Mouse (Mus musculus) intestine, embryonic 16.5 days (tissue): Measurements from ENCODE around the gene Gpatch8. TPM values are rescaled to one million over a fixed set of nuclear protein-coding genes. Genes with fewer than 3 reads are reported as not detected.

ENCODE experiments used
- ATAC-seq: fragments of 200-750 bp; cut with Nextera tagmentation; 2 replicates; pipeline ENCODE4 v1.8.0; 2017; ENCODE audit warnings: moderate TSS enrichment, moderate library complexity
- H3K27ac ChIP-seq: fragments of 300-500 bp; sonication (generic); 2 replicates; pipeline ENCODE4 v1.5.1; 2014; ENCODE audit warnings: mild to moderate bottlenecking, low read length
- H3K27me3 ChIP-seq: fragments of 300-500 bp; sonication (generic); replicated peaks from 2 replicates; pipeline ENCODE4 v1.6.1; 2014; ENCODE audit warnings: low read length, control low read depth, mixed read lengths; ENCODE audit not compliant: control insufficient read depth, insufficient read depth
- H3K36me3 ChIP-seq: fragments of 300-500 bp; sonication (generic); 2 replicates; pipeline ENCODE4 v1.6.1; 2014; ENCODE audit warnings: low read length, control low read depth; ENCODE audit not compliant: control insufficient read depth, insufficient read depth
- H3K4me1 ChIP-seq: fragments of 300-500 bp; sonication (generic); 2 replicates; pipeline ENCODE4 v1.6.1; 2014; ENCODE audit warnings: low read length, control low read depth, mixed read lengths; ENCODE audit not compliant: control insufficient read depth, insufficient read depth
- H3K4me2 ChIP-seq: fragments of 300-500 bp; sonication (generic); 2 replicates; pipeline ENCODE4 v1.6.1; 2014; ENCODE audit warnings: low read depth, low read length, control low read depth
- H3K4me3 ChIP-seq: fragments of 300-500 bp; sonication (generic); 2 replicates; pipeline ENCODE4 v1.5.1; 2014; ENCODE audit warnings: mild to moderate bottlenecking, low read length
- H3K9ac ChIP-seq: fragments of 300-500 bp; sonication (generic); 2 replicates; pipeline ENCODE4 v1.6.1; 2014; ENCODE audit warnings: low read depth, low read length
- H3K9me3 ChIP-seq: fragments of 300-500 bp; sonication (generic); 2 replicates; pipeline ENCODE4 v1.6.1; 2016; ENCODE audit warnings: low read length, control low read depth; ENCODE audit not compliant: control insufficient read depth
- WGBS: fragments of 180-500 bp; shearing (Covaris S2); extraction: QIAGEN DNeasy Blood & Tissue Kit; methylation state at CpG from one replicate; pipeline ENCODE4 v1.1.7; 2014; 5-methylcytosine and 5-hydroxymethylcytosine counted together
- polyA plus RNA-seq: library from polyadenylated mRNA; unstranded; fragments of >200 nt; fragmentation: Nextera tagmentation; extraction: Ambion mirVana; gene quantifications from 2 replicates; pipeline ENCODE4 v1.2.1, GENCODE M21; 2015

The Gpatch8 gene
- 31.7 and 34.5 TPM in 2 replicates for polyA plus RNA-seq

- under 1% methylated on average over 48 of the region's 55 CpGs for WGBS
- peak; percentile 92 for ATAC-seq
- Histone ChIP-seq H3K4me1 (peaks cover 19% of the 10 kb centered on the region), H3K27ac (peak within 1 kb of the TSS; percentile 87), H3K36me3 (no peaks in the 10 kb centered on the region), H3K27me3 (no peaks in the 10 kb centered on the region), H3K4me2 (peak within 1 kb of the TSS; percentile 72), H3K9me3 (no peaks in the 10 kb centered on the region), H3K4me3 (peak within 1 kb of the TSS; percentile 89), H3K9ac (peak within 1 kb of the TSS; percentile 96)
Measured at GRCm38 (mm10) chr11:102556031-102556715, at the start of gene Gpatch8. Gene Gpatch8 (minus strand): TSS chr11:102556392.

- peak overlapping the region; percentile 77 for H3K9ac ChIP-seq
- no peaks in the 10 kb centered on the region for H3K36me3 ChIP-seq
- H3K27me3 ChIP-seq: peaks cover 9% of the 10 kb centered on the region
- ATAC-seq: peak; percentile 29
- WGBS: under 1% methylated on average over 74 of the region's 74 CpGs
- H3K4me2 ChIP-seq: peak overlapping the region; percentile 78
- peaks cover 12% of the 10 kb centered on the region for H3K4me1 ChIP-seq
- peak overlapping the region; percentile 95 for H3K27ac ChIP-seq
- H3K4me3 ChIP-seq: peak overlapping the region; percentile 72
- no peaks in the 10 kb centered on the region for H3K9me3 ChIP-seq
Measured at GRCm38 (mm10) chr11:102604777-102605552, 48.8 kb upstream of the Gpatch8 start.

GRCm38 (mm10) chr11:102604010-102604584, 47.9 kb upstream of the Gpatch8 start, which contains the start of gene Fzd2:
Gene Fzd2 (plus strand): TSS chr11:102604396.
- peak within 1 kb of the TSS; percentile 77 for H3K9ac ChIP-seq
- peak within 1 kb of the TSS; percentile 78 for H3K4me2 ChIP-seq
- WGBS: under 1% methylated on average over 27 of the region's 31 CpGs
- peak; percentile 91 for ATAC-seq
- H3K27ac ChIP-seq: peak within 1 kb of the TSS; percentile 95
- peaks cover 10% of the 10 kb centered on the region for H3K4me1 ChIP-seq
- peak within 1 kb of the TSS; percentile 72 for H3K4me3 ChIP-seq
- H3K9me3 ChIP-seq: no peaks in the 10 kb centered on the region
- H3K27me3 ChIP-seq: peaks cover 9% of the 10 kb centered on the region
- no peaks in the 10 kb centered on the region for H3K36me3 ChIP-seq

GRCm38 (mm10) chr11:102603496-102603850, 47.3 kb upstream of the Gpatch8 start:
- Histone ChIP-seq H3K27me3 (peaks cover 9% of the 10 kb centered on the region), H3K36me3 (no peaks in the 10 kb centered on the region), H3K27ac (peak overlapping the region; percentile 91), H3K4me1 (peaks cover 7% of the 10 kb centered on the region), H3K4me3 (peak overlapping the region; percentile 72), H3K9me3 (no peaks in the 10 kb centered on the region), H3K4me2 (peak overlapping the region; percentile 78), H3K9ac (peak overlapping the region; percentile 63)
- peak; percentile 54; the same call in 1 of the 2 replicates for ATAC-seq
- WGBS: under 1% methylated on average over 10 of the region's 10 CpGs

- peak overlapping the region; percentile 63 for H3K9ac ChIP-seq
- peaks cover 5% of the 10 kb centered on the region for H3K4me1 ChIP-seq
- ATAC-seq: no peak
- no peaks in the 10 kb centered on the region for H3K9me3 ChIP-seq
- peaks cover 9% of the 10 kb centered on the region for H3K27me3 ChIP-seq
- WGBS: 10% methylated on average over 13 of the region's 13 CpGs
- H3K27ac ChIP-seq: peak overlapping the region; percentile 91
- no peaks in the 10 kb centered on the region for H3K36me3 ChIP-seq
- H3K4me3 ChIP-seq: peak overlapping the region; percentile 72
- H3K4me2 ChIP-seq: peak overlapping the region; percentile 78
Measured at GRCm38 (mm10) chr11:102602816-102603495, 46.8 kb upstream of the Gpatch8 start.

GRCm38 (mm10) chr11:102599912-102600311, 43.7 kb upstream of the Gpatch8 start:
- Histone ChIP-seq H3K4me1 (no peaks in the 10 kb centered on the region), H3K9me3 (no peaks in the 10 kb centered on the region), H3K9ac (no peak overlapping the region), H3K4me3 (no peak overlapping the region), H3K27ac (no peak overlapping the region), H3K4me2 (no peak overlapping the region), H3K36me3 (no peaks in the 10 kb centered on the region), H3K27me3 (no peaks in the 10 kb centered on the region)
- WGBS: 94% methylated on average over 3 of the region's 3 CpGs
- ATAC-seq: no peak

GRCm38 (mm10) chr11:102595341-102595820, 39.2 kb upstream of the Gpatch8 start:
- Histone ChIP-seq H3K9ac (no peak overlapping the region), H3K9me3 (no peaks in the 10 kb centered on the region), H3K4me1 (no peaks in the 10 kb centered on the region), H3K4me2 (no peak overlapping the region), H3K27ac (peak overlapping the region; percentile 65), H3K36me3 (no peaks in the 10 kb centered on the region), H3K27me3 (no peaks in the 10 kb centered on the region), H3K4me3 (no peak overlapping the region)
- ATAC-seq: peak; percentile 77
- 19% methylated on average over 4 of the region's 4 CpGs for WGBS

GRCm38 (mm10) chr11:102587554-102587953, 31.4 kb upstream of the Gpatch8 start:
- Histone ChIP-seq H3K36me3 (no peaks in the 10 kb centered on the region), H3K4me1 (peaks cover 5% of the 10 kb centered on the region; the same call in 1 of the 2 replicates), H3K9me3 (peaks cover 4% of the 10 kb centered on the region; the same call in 1 of the 2 replicates), H3K27me3 (no peaks in the 10 kb centered on the region), H3K4me3 (no peak overlapping the region), H3K9ac (no peak overlapping the region), H3K27ac (no peak overlapping the region), H3K4me2 (no peak overlapping the region)
- ATAC-seq: no peak
- 87% methylated on average over 3 of the region's 3 CpGs for WGBS
